Mouse (Mus musculus) intestine, embryonic 16.5 days (tissue): ENCODE results near the gene Dnmbp. TPM values are rescaled to one million over a fixed set of nuclear protein-coding genes. Genes with fewer than 3 reads are reported as not detected.

ENCODE experiments used
- ATAC-seq: fragments of 200-750 bp; cut with Nextera tagmentation; 2 replicates; pipeline ENCODE4 v1.8.0; 2017; ENCODE audit warnings: moderate TSS enrichment, moderate library complexity
- H3K27ac ChIP-seq: fragments of 300-500 bp; sonication (generic); 2 replicates; pipeline ENCODE4 v1.5.1; 2014; ENCODE audit warnings: mild to moderate bottlenecking, low read length
- H3K27me3 ChIP-seq: fragments of 300-500 bp; sonication (generic); replicated peaks from 2 replicates; pipeline ENCODE4 v1.6.1; 2014; ENCODE audit warnings: low read length, control low read depth, mixed read lengths; ENCODE audit not compliant: control insufficient read depth, insufficient read depth
- H3K36me3 ChIP-seq: fragments of 300-500 bp; sonication (generic); 2 replicates; pipeline ENCODE4 v1.6.1; 2014; ENCODE audit warnings: low read length, control low read depth; ENCODE audit not compliant: control insufficient read depth, insufficient read depth
- H3K4me1 ChIP-seq: fragments of 300-500 bp; sonication (generic); 2 replicates; pipeline ENCODE4 v1.6.1; 2014; ENCODE audit warnings: low read length, control low read depth, mixed read lengths; ENCODE audit not compliant: control insufficient read depth, insufficient read depth
- H3K4me2 ChIP-seq: fragments of 300-500 bp; sonication (generic); 2 replicates; pipeline ENCODE4 v1.6.1; 2014; ENCODE audit warnings: low read depth, low read length, control low read depth
- H3K4me3 ChIP-seq: fragments of 300-500 bp; sonication (generic); 2 replicates; pipeline ENCODE4 v1.5.1; 2014; ENCODE audit warnings: mild to moderate bottlenecking, low read length
- H3K9ac ChIP-seq: fragments of 300-500 bp; sonication (generic); 2 replicates; pipeline ENCODE4 v1.6.1; 2014; ENCODE audit warnings: low read depth, low read length
- H3K9me3 ChIP-seq: fragments of 300-500 bp; sonication (generic); 2 replicates; pipeline ENCODE4 v1.6.1; 2016; ENCODE audit warnings: low read length, control low read depth; ENCODE audit not compliant: control insufficient read depth
- WGBS: fragments of 180-500 bp; shearing (Covaris S2); extraction: QIAGEN DNeasy Blood & Tissue Kit; methylation state at CpG from one replicate; pipeline ENCODE4 v1.1.7; 2014; 5-methylcytosine and 5-hydroxymethylcytosine counted together
- polyA plus RNA-seq: library from polyadenylated mRNA; unstranded; fragments of >200 nt; fragmentation: Nextera tagmentation; extraction: Ambion mirVana; gene quantifications from 2 replicates; pipeline ENCODE4 v1.2.1, GENCODE M21; 2015

Dnmbp gene
- polyA plus RNA-seq, 1 experiment from 2014 or later = 34.3 TPM

DNA sequence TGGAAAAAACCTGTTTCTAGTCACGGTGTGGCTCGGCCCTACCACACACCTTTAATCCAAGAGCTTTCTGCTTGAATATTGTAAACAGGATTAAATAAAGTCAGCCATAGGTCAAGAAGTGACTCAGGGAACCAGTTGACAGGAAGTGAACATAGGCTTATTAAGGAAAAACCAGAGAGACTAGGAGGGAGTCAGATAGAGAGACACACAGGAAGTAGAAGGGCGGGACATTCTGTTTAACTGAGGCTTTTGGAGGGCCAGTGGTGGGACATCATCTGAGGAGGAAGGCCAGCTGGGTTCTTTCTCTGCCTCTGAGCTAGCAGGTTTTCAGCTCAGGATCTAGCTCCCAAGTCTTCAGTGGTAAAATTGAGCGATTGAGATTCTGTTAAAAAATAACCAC lies 20.1 kb downstream of the Dnmbp start:
- Histone ChIP-seq H3K27me3 (no peaks in the 10 kb centered on the region), H3K4me2 (no peak overlapping the region), H3K9me3 (no peaks in the 10 kb centered on the region; the same call in 1 of the 2 replicates), H3K36me3 (no peaks in the 10 kb centered on the region), H3K4me1 (peaks cover 20% of the 10 kb centered on the region), H3K4me3 (no peak overlapping the region), H3K27ac (no peak overlapping the region), H3K9ac (no peak overlapping the region)
- no peak for ATAC-seq
- 82% methylated on average over 4 of the region's 4 CpGs for WGBS

DNA sequence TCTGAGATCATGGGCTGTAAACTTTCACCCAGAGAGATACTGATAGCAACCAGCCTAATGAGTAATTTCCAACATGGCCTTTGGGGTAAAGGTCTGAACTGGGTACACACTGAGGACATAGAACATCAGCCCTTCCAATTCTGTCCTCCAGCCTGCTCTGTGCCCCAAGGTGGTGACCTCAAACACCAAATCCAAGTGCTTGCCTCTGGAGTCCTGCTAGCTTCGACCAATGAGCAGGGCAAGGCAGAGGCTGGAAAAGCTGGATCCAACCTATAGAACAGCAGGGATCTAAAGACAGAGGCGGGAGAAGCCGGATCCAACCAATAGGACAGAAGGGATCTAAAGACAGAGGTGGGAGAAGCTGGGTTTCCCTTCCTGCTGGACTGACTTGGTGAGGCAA lies 21.2 kb downstream of the Dnmbp start:
- no peaks in the 10 kb centered on the region for H3K27me3 ChIP-seq
- no peaks in the 10 kb centered on the region; the same call in 1 of the 2 replicates for H3K9me3 ChIP-seq
- peaks cover 20% of the 10 kb centered on the region for H3K4me1 ChIP-seq
- no peak overlapping the region for H3K27ac ChIP-seq
- no peak overlapping the region for H3K4me3 ChIP-seq
- no peak overlapping the region for H3K9ac ChIP-seq
- no peak overlapping the region for H3K4me2 ChIP-seq
- 0 out of 2 replicates have a peak, but pooled peaks have one; percentile 10 for ATAC-seq
- WGBS = 90% methylated on average over 3 of the region's 3 CpGs
- no peaks in the 10 kb centered on the region for H3K36me3 ChIP-seq

DNA sequence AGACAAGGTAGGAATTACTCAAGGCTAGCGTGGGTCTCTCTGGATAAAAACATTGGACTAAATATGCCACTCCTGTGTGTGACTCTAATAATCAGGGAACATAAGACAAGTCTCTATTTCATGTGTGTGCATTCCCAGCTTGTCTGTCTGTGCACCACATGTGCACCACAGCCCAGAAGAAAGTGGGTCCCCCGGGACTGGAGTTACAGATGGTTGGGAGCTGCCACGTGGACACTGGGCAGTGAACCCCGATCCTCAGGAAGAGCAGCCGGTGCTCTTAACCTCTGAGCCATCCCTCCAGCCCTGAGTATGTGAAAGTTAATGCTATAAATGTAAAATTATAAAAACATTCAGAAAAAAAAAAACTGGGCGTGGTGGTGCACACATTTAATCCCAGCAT lies 22.2 kb downstream of the Dnmbp start:
- no peaks in the 10 kb centered on the region for H3K27me3 ChIP-seq
- ATAC-seq = no peak
- no peak overlapping the region for H3K27ac ChIP-seq
- H3K4me2 ChIP-seq = no peak overlapping the region
- H3K9ac ChIP-seq = no peak overlapping the region
- WGBS = 85% methylated on average over 6 of the region's 6 CpGs
- no peaks in the 10 kb centered on the region for H3K9me3 ChIP-seq
- no peak overlapping the region for H3K4me3 ChIP-seq
- no peaks in the 10 kb centered on the region for H3K36me3 ChIP-seq
- H3K4me1 ChIP-seq = peaks cover 20% of the 10 kb centered on the region

DNA sequence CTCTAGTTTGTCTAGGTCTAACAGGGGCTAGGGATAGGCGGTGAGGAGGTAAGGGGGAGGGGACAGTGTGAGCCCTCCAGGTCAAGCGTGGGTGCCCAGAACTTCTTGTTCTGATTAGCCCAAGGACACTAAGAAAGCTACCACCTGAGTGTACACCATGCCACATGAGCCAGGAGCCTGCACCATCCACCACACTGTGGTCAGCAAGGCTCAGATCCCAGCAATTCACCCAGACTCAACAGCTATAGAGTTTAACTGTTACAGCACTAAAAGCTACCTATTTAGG lies 22.6 kb downstream of the Dnmbp start:
- H3K9ac ChIP-seq = peak overlapping the region; percentile 11; the same call in 1 of the 2 replicates
- H3K4me2 ChIP-seq = peak overlapping the region; percentile 16
- peak overlapping the region; percentile 26; the same call in 1 of the 2 replicates for H3K4me3 ChIP-seq
- 62% methylated on average over 2 of the region's 2 CpGs for WGBS
- peak overlapping the region; percentile 65; the same call in 1 of the 2 replicates for H3K27ac ChIP-seq
- no peaks in the 10 kb centered on the region for H3K27me3 ChIP-seq
- peaks cover 20% of the 10 kb centered on the region for H3K4me1 ChIP-seq
- no peaks in the 10 kb centered on the region for H3K36me3 ChIP-seq
- no peak for ATAC-seq
- H3K9me3 ChIP-seq = no peaks in the 10 kb centered on the region

DNA sequence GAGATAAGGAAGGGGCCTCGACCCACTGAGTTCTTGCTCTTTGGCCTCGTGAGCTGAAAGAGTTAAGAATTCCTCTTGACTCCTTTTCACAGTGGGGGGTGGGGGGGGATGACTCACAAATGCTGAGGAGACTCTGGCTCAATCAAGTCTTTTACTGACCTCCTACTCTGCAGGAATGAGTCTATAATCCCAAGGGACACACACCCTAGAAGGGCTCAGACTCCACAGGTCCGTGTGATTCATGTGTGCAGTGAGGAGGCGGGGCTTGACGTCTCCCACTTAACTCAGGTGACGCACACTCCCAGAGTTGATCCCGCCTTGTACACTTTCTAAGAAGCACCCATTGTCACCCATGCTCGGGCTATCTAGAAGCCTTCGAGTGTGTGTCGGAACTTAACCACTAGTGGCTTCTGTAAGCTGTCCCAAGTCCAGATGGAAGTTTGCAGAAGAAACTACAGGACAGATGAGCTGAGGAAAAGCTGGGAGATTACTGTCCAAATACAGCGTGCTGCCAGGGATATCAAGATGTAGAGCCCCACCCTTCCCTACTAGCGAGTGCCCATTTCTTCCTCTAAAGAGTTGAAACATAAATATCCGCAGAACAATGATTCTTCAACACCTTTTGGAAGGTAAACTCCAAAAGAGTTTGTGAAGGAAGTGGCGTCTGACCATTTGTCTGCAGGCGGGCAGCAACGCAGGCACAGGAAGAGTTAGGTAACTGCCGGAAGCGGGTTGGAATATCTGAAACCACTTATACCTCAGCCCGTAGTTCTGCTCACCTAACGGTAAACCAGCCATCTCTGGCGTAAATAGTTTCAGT lies 23.2 kb downstream of the Dnmbp start:
- 44% methylated on average over 21 of the region's 21 CpGs for WGBS
- H3K9ac ChIP-seq = peak overlapping the region; percentile 11; the same call in 1 of the 2 replicates
- no peaks in the 10 kb centered on the region for H3K27me3 ChIP-seq
- H3K4me1 ChIP-seq = peaks cover 20% of the 10 kb centered on the region
- peak overlapping the region; percentile 65 for H3K27ac ChIP-seq
- ATAC-seq = peak; percentile 92
- H3K4me2 ChIP-seq = peak overlapping the region; percentile 16
- H3K9me3 ChIP-seq = no peaks in the 10 kb centered on the region
- H3K4me3 ChIP-seq = peak overlapping the region; percentile 26
- H3K36me3 ChIP-seq = no peaks in the 10 kb centered on the region

DNA sequence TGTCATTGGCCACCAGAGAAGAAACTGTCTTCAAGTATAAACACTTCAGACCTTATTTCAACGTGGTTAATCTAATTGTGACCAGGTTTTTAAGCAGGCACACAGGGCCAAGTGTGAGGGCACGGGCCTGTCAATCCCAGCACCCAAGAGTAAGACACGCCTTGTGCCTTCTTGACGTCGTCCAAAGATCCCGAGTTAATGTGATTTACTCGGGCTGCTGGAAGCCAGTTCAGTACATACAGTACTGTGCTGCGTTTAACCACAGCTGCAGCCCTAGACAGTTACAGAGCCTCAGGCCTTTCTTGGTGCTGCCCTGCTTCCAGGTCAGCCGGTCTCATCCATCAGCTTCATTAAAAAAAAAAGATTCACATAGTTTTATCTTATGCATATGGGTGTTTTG lies 24.6 kb downstream of the Dnmbp start:
- no peak for ATAC-seq
- Histone ChIP-seq H3K27me3 (no peaks in the 10 kb centered on the region), H3K27ac (no peak overlapping the region), H3K9me3 (no peaks in the 10 kb centered on the region), H3K36me3 (no peaks in the 10 kb centered on the region), H3K4me3 (no peak overlapping the region), H3K9ac (no peak overlapping the region), H3K4me1 (peaks cover 17% of the 10 kb centered on the region), H3K4me2 (no peak overlapping the region)
- 59% methylated on average over 9 of the region's 9 CpGs for WGBS

DNA sequence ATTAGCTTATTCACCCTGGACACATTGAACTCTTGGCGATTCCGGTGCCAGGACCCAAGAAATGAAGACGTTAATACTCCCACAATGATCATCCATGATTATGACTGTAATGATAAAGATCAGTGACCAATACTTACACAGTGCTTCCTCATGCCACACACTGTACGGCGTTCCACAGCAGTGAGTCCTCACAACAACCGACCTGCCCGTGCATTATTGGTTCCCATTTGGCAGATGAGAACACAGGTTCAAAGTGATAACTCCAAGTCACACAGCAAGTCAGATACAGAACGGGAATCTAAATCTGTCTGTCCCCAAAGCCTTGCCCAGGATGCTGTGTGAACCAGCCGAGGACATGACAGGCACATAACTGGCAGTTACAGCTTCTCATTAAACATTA lies 25.0 kb downstream of the Dnmbp start:
- H3K4me3 ChIP-seq = no peak overlapping the region
- H3K9ac ChIP-seq = no peak overlapping the region
- H3K4me1 ChIP-seq = peaks cover 17% of the 10 kb centered on the region
- H3K27ac ChIP-seq = no peak overlapping the region
- no peak overlapping the region for H3K4me2 ChIP-seq
- H3K27me3 ChIP-seq = no peaks in the 10 kb centered on the region
- no peaks in the 10 kb centered on the region for H3K36me3 ChIP-seq
- no peaks in the 10 kb centered on the region for H3K9me3 ChIP-seq
- no peak for ATAC-seq
- WGBS = 85% methylated on average over 9 of the region's 9 CpGs

DNA sequence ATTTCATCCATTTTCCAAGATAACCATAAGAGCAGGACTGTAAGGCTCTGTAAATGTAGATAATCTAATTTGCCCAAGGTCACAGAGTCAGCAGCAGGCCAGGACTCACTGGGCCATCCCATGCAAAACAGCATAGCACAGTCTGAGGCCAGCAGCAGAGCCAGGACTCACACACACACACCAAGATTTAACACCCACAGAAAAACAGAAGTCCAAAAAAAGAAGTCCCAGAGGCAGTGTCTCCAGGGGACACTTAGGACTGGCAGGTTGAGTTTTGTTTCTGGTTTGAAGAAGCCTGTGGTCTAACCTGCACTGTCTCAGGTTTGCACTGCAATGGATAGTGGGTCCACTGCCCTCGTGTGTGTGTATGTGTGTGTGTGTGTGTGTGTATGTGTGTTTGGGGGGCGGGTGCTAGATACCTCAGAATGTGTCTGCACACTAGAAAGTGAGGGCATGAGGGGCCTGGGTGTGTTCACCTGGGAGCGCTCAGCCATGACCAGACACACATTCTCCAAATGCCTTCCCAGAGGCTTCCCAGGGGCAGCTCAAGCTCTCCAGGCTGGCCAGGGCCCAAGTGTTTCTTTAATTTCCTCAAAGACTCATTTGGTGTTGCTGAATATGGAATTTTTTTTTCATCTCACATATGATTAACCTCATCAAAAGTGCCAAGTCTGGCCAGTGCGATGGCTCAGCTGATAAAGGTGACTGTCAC lies 27.1 kb downstream of the Dnmbp start:
- H3K4me1 ChIP-seq = peaks cover 17% of the 10 kb centered on the region
- no peak overlapping the region for H3K27ac ChIP-seq
- H3K9ac ChIP-seq = no peak overlapping the region
- WGBS = 77% methylated on average over 4 of the region's 4 CpGs
- no peaks in the 10 kb centered on the region for H3K36me3 ChIP-seq
- H3K4me3 ChIP-seq = no peak overlapping the region
- no peak overlapping the region for H3K4me2 ChIP-seq
- no peaks in the 10 kb centered on the region for H3K27me3 ChIP-seq
- ATAC-seq = no peak
- H3K9me3 ChIP-seq = no peaks in the 10 kb centered on the region

DNA sequence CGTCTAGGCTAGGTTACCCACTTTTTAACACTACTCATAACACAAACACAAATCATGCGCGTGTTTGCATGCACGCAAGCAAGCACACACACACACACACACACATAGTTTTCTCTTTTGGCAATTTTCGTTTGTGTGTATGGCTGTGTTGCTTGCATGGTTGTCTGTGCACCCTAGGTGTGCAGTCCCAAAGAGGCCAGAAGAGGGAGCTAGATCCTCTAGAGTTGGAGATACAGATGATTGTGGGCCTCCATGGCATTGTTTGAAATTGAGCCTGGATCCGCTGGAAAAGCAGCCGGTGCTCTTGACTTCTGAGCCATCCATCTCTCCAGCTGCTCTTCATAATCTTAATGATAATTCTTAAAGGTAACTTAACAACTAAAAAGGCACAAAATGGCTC lies 33.5 kb downstream of the Dnmbp start:
- WGBS = 88% methylated on average over 7 of the region's 7 CpGs
- Histone ChIP-seq H3K9me3 (no peaks in the 10 kb centered on the region), H3K4me1 (no peaks in the 10 kb centered on the region), H3K4me2 (no peak overlapping the region), H3K4me3 (no peak overlapping the region), H3K36me3 (no peaks in the 10 kb centered on the region), H3K9ac (no peak overlapping the region), H3K27me3 (no peaks in the 10 kb centered on the region), H3K27ac (no peak overlapping the region)
- ATAC-seq = no peak
